Mouse (Mus musculus): ENCODE data around the gene Csf1. TPM values are rescaled to one million over a fixed set of nuclear protein-coding genes. Genes with fewer than 3 reads are reported as not detected.
"Not testable (repeated sequence)": the region's sequence is repeated elsewhere in the genome, so short reads cannot be mapped to it uniquely, and the experiment has no call there.

Gene Csf1
- total RNA-seq, 2 experiments from 2014 or later = 20.4 to 20.5 TPM

DNA sequence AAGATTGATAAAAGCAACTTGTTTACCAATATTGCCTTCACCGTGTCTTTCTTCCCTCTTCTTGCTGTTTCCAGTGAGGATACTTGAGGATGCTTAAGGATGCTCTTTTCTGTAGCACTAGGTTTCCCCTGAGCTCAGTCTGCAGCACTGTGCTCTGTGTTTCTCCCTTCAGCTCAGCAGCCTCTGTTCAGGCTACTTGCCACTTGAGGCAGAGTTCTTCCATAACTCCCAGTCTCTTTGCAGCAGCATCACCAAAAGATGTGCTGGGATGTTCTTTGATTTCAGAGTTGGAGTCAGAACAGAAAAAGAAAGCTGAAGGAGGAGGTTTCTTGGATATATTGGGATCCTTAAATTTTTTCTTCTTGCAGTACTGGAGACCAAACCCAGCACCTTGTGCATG, 21.6 kb downstream of the Csf1 start:
- no peak for DNase-seq (ENCODE audit: low spot score in 2 of 2)
- no peak overlapping the region for H3K4me3 ChIP-seq
- no peak overlapping the region for H3K27ac ChIP-seq
- peak; percentile 58 for TF ChIP-seq CTCF (conservative IDR thresholded peaks at IDR 0.05)

GRCm38 (mm10) chr3:107737609-107738190, 22.6 kb downstream of the Csf1 start:
- no peak for DNase-seq (ENCODE audit: low spot score in 2 of 2)
- no peak overlapping the region for H3K4me3 ChIP-seq
- H3K27ac ChIP-seq = no peak overlapping the region
- TF ChIP-seq CTCF (conservative IDR thresholded peaks at IDR 0.05) = no peak

GRCm38 (mm10) chr3:107735620-107736019, 24.6 kb downstream of the Csf1 start:
- H3K4me3 ChIP-seq; DNase-seq (ENCODE audit: low spot score in 2 of 2); H3K27ac ChIP-seq: not testable (repeated sequence)

- no peak for TF ChIP-seq CTCF (conservative IDR thresholded peaks at IDR 0.05)
- no peak overlapping the region for H3K4me3 ChIP-seq
- no peak for DNase-seq (ENCODE audit: low spot score in 2 of 2)
- no peak overlapping the region for H3K27ac ChIP-seq
These were observed 26.9 kb downstream of the Csf1 start for GRCm38 (mm10) chr3:107733329-107733728.

DNA sequence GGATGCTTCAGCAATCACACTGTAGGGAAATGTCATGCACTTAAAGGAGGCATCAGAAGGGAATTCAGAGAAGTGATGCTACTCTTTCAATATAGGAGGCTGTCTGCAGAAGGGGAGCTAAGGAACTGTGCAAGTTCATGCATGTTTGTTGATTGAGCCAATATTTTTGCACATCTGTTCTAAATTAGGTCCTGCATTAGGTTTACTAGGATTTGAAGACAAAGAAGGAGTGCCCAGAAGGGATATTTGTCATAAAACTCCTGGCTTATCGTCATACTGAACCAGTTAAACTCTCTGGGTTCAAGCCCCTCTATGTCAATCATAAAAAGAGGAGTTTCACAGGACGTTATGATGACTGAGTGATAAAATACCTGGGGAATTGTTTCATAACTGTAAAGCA, 30.0 kb downstream of the Csf1 start:
- H3K27ac ChIP-seq = no peak overlapping the region
- TF ChIP-seq CTCF (conservative IDR thresholded peaks at IDR 0.05) = no peak
- no peak for DNase-seq (ENCODE audit: low spot score in 2 of 2)
- H3K4me3 ChIP-seq = no peak overlapping the region

- H3K27ac ChIP-seq = no peak overlapping the region
- DNase-seq (ENCODE audit: low spot score in 2 of 2) = no peak
- TF ChIP-seq CTCF (conservative IDR thresholded peaks at IDR 0.05) = no peak
- no peak overlapping the region for H3K4me3 ChIP-seq
These were observed 31.8 kb downstream of the Csf1 start for GRCm38 (mm10) chr3:107728509-107728908.

GRCm38 (mm10) chr3:107715971-107716370, 44.3 kb downstream of the Csf1 start:
- no peak for TF ChIP-seq CTCF (conservative IDR thresholded peaks at IDR 0.05)
- Histone ChIP-seq H3K4me3 (no peak overlapping the region), H3K27ac (no peak overlapping the region)
- DNase-seq (ENCODE audit: low spot score in 2 of 2) = no peak

DNA sequence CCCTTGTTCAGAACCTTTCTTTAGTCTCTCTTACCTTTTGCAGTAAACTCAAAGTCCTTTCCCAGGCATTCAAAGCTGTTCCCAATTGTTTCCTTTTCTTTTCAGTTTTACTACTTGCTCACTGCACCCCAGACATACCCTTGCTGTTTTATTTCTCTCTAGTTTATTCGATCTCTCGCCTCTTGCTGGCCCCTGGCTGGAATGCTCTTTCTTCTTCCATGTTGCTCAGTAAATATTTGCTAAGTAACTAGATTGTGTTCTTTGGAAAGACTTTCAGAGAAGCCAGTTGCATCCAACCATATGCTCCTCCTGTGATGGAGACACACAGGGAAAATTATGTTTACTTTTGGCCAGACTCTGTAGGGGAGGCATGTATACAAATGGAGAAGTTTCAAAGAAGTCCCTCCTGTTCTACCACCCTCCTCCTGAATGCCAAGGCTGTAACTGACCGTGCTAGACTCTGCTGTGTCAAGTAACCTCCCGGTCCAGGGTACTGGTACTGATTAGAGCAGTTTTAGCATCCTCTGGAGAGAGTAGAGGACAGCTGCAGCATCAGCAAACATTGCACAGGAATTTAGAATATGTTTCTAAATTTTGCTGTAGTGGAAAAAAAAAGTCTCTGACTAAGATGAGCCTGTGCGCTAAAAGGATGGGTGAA, 45.9 kb downstream of the Csf1 start:
- H3K4me3 ChIP-seq = no peak overlapping the region
- TF ChIP-seq CTCF (conservative IDR thresholded peaks at IDR 0.05) = no peak
- DNase-seq (ENCODE audit: low spot score in 2 of 2) = no peak

GRCm38 (mm10) chr3:107712081-107712480, 48.2 kb downstream of the Csf1 start:
- DNase-seq (ENCODE audit: low spot score in 2 of 2) = no peak
- no peak for TF ChIP-seq CTCF (conservative IDR thresholded peaks at IDR 0.05)
- no peak overlapping the region for H3K4me3 ChIP-seq
- H3K27ac ChIP-seq = no peak overlapping the region

More for the DNA sequence above, 45.9 kb downstream of the Csf1 start:
- H3K27ac ChIP-seq = no peak overlapping the region

DNA sequence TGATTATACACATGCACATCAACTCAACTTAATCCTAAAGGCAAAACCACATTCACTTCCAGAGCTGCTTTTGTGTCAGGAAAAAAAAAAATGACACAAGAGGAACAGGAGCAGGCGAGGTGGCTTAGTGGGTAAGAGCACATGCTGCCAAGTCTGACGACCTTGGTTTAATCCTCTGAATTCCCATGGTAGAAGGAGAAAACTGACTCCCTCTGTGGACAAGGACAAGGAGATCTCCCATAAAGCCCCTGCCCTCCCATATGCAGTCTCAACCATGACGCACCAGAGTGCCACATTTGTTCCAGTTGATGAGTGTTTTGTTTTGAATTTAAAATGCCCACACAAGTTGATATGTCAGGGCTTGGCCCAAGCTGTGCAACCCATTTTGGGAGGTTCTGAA, 51.1 kb downstream of the Csf1 start:
- TF ChIP-seq CTCF (conservative IDR thresholded peaks at IDR 0.05) = no peak

DNA sequence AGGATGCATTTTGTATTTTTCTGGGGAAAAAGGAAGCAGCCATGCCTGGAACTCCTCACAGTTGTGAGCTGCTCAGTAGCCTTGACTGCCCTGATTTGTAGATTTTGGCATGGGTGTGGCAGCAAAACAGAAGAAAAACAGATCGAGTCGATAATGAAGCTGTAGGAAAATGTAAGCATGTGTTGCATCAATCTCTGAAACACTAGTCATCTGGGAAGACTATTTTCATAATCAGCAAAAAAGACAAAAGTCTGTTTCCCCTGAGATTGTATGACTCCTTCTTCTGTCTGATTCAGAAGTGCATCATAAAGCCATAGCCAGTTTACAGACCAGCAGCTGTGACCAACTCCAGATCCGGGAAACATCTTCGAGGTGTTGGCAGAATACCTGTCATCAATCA, 53.0 kb downstream of the Csf1 start:
- TF ChIP-seq CTCF (conservative IDR thresholded peaks at IDR 0.05) = no peak

More for the DNA sequence above, 51.1 kb downstream of the Csf1 start:
- no peak for DNase-seq (ENCODE audit: low spot score in 2 of 2)
- no peak overlapping the region for H3K27ac ChIP-seq
- no peak overlapping the region for H3K4me3 ChIP-seq

GRCm38 (mm10) chr3:107706164-107706563, 54.1 kb downstream of the Csf1 start:
- no peak overlapping the region for H3K27ac ChIP-seq
- H3K4me3 ChIP-seq = no peak overlapping the region
- no peak for TF ChIP-seq CTCF (conservative IDR thresholded peaks at IDR 0.05)
- DNase-seq (ENCODE audit: low spot score in 2 of 2) = no peak

More for the DNA sequence above, 53.0 kb downstream of the Csf1 start:
- DNase-seq (ENCODE audit: low spot score in 2 of 2) = no peak
- H3K27ac ChIP-seq = no peak overlapping the region
- no peak overlapping the region for H3K4me3 ChIP-seq

DNA sequence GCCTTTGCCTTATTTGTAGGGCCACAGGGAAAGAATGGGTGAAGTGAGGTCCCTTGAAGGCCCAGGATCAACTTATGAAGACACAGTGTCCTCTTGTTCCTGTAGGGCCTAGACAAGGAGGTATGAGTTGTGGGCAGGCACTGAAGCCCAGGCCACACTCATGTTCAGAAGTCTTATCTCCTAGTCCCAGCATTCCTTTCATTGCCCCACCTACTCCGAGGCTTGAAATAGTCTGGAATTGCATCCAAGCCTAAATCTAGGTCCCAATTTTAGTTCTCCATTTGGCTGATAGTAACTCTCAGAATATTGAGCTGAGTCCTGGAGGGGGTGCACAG, 55.9 kb downstream of the Csf1 start:
- H3K27ac ChIP-seq = no peak overlapping the region
- no peak overlapping the region for H3K4me3 ChIP-seq
- no peak for TF ChIP-seq CTCF (conservative IDR thresholded peaks at IDR 0.05)
- DNase-seq (ENCODE audit: low spot score in 2 of 2) = no peak

DNA sequence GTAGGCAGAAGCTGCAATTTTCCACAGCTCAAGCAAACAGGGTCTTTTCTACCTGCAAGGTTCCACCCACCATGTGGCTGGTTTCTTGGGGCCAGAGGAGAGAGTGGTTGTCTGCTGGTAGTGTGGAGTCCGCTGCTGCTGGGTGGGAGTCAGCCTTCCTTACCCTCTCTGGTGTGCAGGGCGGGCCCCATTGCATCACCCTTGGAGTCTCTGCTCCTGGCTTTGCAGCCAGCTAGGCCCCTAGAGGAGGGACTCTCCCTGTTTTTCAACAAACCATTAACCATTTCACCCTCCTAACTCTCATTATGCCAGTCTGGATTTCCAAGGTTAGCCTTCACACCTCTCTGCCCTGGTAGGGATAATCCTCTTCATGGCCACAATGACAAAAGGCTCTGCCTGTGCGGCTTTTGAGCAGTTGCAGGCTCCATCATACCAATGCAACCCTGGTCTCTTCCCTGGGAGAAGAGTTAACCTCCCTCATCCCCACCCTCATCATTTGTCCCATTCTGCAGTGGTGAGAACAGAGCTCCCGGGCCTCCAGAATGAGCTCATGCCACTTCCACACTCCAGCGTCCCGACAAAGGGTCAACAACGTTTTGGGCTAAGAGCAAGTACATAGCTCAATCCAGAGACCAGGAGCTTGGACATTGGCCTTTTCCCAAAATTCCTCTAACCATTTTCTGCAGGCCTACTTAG, 56.4 kb downstream of the Csf1 start:
- DNase-seq (ENCODE audit: low spot score in 2 of 2) = no peak
- Histone ChIP-seq H3K4me3 (no peak overlapping the region), H3K27ac (no peak overlapping the region)
- TF ChIP-seq CTCF (conservative IDR thresholded peaks at IDR 0.05) = no peak
